Mouse (Mus musculus) erythroblast, embryonic 14.5 days (primary cell): Measurements from ENCODE around the gene 5730522E02Rik.

Experiments used
- GATA1 ChIP-seq: IDR thresholded peaks from 2 replicates; pipeline ENCODE4 v1.6.1; 2012; ENCODE audit warnings: low read length, inconsistent platforms, mixed read lengths
- TAL1 ChIP-seq: IDR thresholded peaks from 3 replicates; pipeline ENCODE4 v1.6.1; 2012; ENCODE audit warnings: low read length, inconsistent platforms, mixed read lengths

GRCm38 (mm10) chr11:25590215-25590614 is 620.3 kb downstream of the 5730522E02Rik start:
- TF ChIP-seq TAL1 (no peak), GATA1 (no peak)
